Mouse (Mus musculus): ENCODE measurements around the gene Rnf2. TPM values are rescaled to one million over a fixed set of nuclear protein-coding genes. Genes with fewer than 3 reads are reported as not detected.
"Not testable (repeated sequence)": the region's sequence is repeated elsewhere in the genome, so short reads cannot be mapped to it uniquely, and the experiment has no call there.

Rnf2 gene
- polyA plus RNA-seq, 1 experiment: 33.9 TPM

GRCm38 (mm10) chr1:151492419-151492818, 8.3 kb downstream of the Rnf2 start:
- Histone ChIP-seq H3K27ac (ENCODE audit: insufficient read depth, low read length) (no peak overlapping the region), H3K4me3 (ENCODE audit: insufficient read depth, low read length) (no peak overlapping the region), H3K4me1 (ENCODE audit: control insufficient read depth, insufficient read depth, low read length) (no peaks in the 10 kb centered on the region)
- TF ChIP-seq POLR2A (IDR thresholded peaks at IDR 0.05; ENCODE audit: extremely low read depth, insufficient read depth, low read length): no peak
- TF ChIP-seq CTCF (IDR thresholded peaks at IDR 0.05; ENCODE audit: extremely low read depth, insufficient read depth, low read length): no peak

DNA sequence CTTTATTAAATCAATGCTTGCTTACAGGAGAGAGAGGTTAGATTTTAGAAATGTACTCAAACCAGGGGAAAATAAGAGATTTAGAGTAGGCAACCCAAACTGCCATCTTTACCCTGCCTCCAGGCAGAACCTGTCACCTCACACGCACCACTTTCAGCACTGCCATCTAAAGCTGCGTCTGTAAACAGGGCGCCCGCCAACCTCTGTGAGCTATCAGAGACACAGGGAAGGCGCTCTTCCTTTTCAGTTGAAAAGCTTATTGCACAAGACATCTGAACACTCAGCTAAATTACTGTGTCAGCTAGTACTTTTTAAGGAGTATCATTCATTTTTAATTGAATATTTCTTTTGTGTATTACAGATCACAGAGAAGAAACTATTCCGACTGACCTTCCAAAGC, 10.9 kb downstream of the Rnf2 start:
- Histone ChIP-seq H3K4me1 (ENCODE audit: control insufficient read depth, insufficient read depth, low read length) (no peaks in the 10 kb centered on the region), H3K4me3 (ENCODE audit: insufficient read depth, low read length) (no peak overlapping the region), H3K27ac (ENCODE audit: insufficient read depth, low read length) (no peak overlapping the region)

DNA sequence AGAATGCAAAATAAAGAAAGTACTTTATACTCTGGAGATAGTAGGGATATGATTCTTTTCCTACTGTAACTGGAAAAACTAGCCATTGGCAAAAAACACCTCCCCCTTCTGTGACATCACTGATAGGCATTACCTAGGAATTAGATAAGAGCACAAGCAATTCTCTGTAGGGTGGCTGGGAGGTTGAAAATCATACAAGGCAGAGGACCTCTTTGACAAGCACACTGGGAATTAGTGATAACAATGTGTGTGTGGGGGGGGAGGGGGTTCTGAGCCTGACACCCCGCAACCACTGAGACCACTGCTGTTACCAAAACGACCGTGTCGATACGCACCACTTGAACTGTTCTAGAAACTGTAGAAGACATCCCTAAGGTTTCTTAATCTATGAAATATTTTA, 16.0 kb downstream of the Rnf2 start:
- H3K27ac ChIP-seq (ENCODE audit: insufficient read depth, low read length): no peak overlapping the region
- no peak overlapping the region for H3K4me3 ChIP-seq (ENCODE audit: insufficient read depth, low read length)
- H3K4me1 ChIP-seq (ENCODE audit: control insufficient read depth, insufficient read depth, low read length): no peaks in the 10 kb centered on the region; the same call in 1 of the 2 replicates
- no peak for TF ChIP-seq CTCF (IDR thresholded peaks at IDR 0.05; ENCODE audit: extremely low read depth, insufficient read depth, low read length)
- TF ChIP-seq POLR2A (IDR thresholded peaks at IDR 0.05; ENCODE audit: extremely low read depth, insufficient read depth, low read length): no peak

More for the DNA sequence above, 10.9 kb downstream of the Rnf2 start:
- TF ChIP-seq POLR2A (IDR thresholded peaks at IDR 0.05; ENCODE audit: extremely low read depth, insufficient read depth, low read length): no peak
- TF ChIP-seq CTCF (IDR thresholded peaks at IDR 0.05; ENCODE audit: extremely low read depth, insufficient read depth, low read length): no peak

DNA sequence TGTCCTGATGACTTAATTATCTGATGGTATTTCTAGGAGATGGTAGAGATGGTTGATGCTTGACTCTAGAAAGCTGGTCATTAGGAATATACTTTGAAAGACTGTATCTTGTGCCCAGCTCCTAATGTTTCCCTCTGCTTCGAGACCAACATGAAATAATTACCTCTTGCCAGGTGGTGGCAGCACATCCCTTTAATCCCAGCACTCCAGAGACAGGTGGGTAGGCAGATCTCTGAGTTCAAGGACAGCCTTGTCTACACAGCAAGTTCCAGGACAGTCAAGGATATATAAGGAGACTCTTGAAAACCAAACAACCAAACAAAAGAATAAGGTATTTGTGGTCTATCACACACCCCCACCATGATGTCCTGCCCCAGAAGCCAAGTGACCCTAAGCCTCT, 17.2 kb downstream of the Rnf2 start:
- Histone ChIP-seq H3K27ac (ENCODE audit: insufficient read depth, low read length) (no peak overlapping the region), H3K4me1 (ENCODE audit: control insufficient read depth, insufficient read depth, low read length) (no peaks in the 10 kb centered on the region; the same call in none of the 2 replicates)
- TF ChIP-seq CTCF (IDR thresholded peaks at IDR 0.05; ENCODE audit: extremely low read depth, insufficient read depth, low read length): peak; percentile 47
- no peak for TF ChIP-seq POLR2A (IDR thresholded peaks at IDR 0.05; ENCODE audit: extremely low read depth, insufficient read depth, low read length)

GRCm38 (mm10) chr1:151482497-151482896, 18.3 kb downstream of the Rnf2 start:
- Histone ChIP-seq H3K4me1 (ENCODE audit: control insufficient read depth, insufficient read depth, low read length) (no peaks in the 10 kb centered on the region; the same call in none of the 2 replicates), H3K27ac (ENCODE audit: insufficient read depth, low read length) (no peak overlapping the region), H3K4me3 (ENCODE audit: insufficient read depth, low read length) (no peak overlapping the region)
- TF ChIP-seq CTCF (IDR thresholded peaks at IDR 0.05; ENCODE audit: extremely low read depth, insufficient read depth, low read length): no peak
- no peak for TF ChIP-seq POLR2A (IDR thresholded peaks at IDR 0.05; ENCODE audit: extremely low read depth, insufficient read depth, low read length)

More for the DNA sequence above, 17.2 kb downstream of the Rnf2 start:
- H3K4me3 ChIP-seq (ENCODE audit: insufficient read depth, low read length): no peak overlapping the region

DNA sequence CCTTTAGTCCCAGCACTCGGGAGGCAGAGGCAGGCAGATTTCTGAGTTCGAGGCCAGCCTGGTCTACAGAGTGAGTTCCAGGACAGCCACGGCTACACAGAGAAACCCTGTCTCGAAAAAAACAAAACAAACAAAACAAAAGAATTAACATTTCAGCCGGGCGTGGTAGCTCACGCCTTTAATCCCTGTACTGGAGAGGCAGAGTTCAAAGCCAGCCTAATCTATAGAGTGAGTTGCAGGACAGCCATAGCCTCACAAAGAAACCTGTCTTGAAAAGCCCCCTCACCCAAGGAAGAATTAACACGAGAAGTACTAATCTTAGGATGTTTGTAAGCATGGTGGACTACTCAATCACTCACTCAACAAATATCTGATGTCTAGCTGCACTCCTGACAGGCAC, 28.4 kb downstream of the Rnf2 start:
- H3K27ac ChIP-seq (ENCODE audit: insufficient read depth, low read length); H3K4me1 ChIP-seq (ENCODE audit: control insufficient read depth, insufficient read depth, low read length); H3K4me3 ChIP-seq (ENCODE audit: insufficient read depth, low read length): not testable (repeated sequence)

- Histone ChIP-seq H3K27ac (ENCODE audit: insufficient read depth, low read length) (no peak overlapping the region), H3K4me3 (ENCODE audit: insufficient read depth, low read length) (no peak overlapping the region), H3K4me1 (ENCODE audit: control insufficient read depth, insufficient read depth, low read length) (no peaks in the 10 kb centered on the region)
- TF ChIP-seq POLR2A (IDR thresholded peaks at IDR 0.05; ENCODE audit: extremely low read depth, insufficient read depth, low read length) (no peak), CTCF (IDR thresholded peaks at IDR 0.05; ENCODE audit: extremely low read depth, insufficient read depth, low read length) (no peak)
These were observed 29.3 kb downstream of the Rnf2 start for GRCm38 (mm10) chr1:151471429-151471828.

- H3K4me3 ChIP-seq (ENCODE audit: insufficient read depth, low read length): no peak overlapping the region
- H3K27ac ChIP-seq (ENCODE audit: insufficient read depth, low read length): no peak overlapping the region
- no peaks in the 10 kb centered on the region for H3K4me1 ChIP-seq (ENCODE audit: control insufficient read depth, insufficient read depth, low read length)
- no peak for TF ChIP-seq POLR2A (IDR thresholded peaks at IDR 0.05; ENCODE audit: extremely low read depth, insufficient read depth, low read length)
- TF ChIP-seq CTCF (IDR thresholded peaks at IDR 0.05; ENCODE audit: extremely low read depth, insufficient read depth, low read length): no peak
These were observed 34.2 kb downstream of the Rnf2 start for GRCm38 (mm10) chr1:151466571-151466970.

DNA sequence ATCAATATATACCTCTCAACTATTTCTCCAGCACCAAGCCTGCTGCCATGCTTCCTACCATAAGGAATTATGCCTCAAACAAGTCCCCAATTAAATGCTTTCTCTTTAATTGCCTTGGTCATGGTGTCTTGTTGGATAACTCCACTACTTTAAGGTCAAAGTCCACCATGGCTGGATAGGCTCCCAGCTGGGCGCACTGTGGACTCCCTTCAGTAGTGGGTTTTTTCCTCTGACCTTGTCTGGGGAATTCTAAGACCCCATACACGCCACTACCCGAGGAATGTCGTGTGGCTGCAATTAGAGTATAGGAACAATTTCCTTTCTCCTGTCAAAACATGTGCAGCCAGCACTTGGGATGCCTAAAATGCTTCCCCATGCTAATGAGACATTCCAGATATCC, 35.8 kb downstream of the Rnf2 start:
- no peak overlapping the region for H3K4me3 ChIP-seq (ENCODE audit: insufficient read depth, low read length)
- TF ChIP-seq CTCF (IDR thresholded peaks at IDR 0.05; ENCODE audit: extremely low read depth, insufficient read depth, low read length): no peak
- TF ChIP-seq POLR2A (IDR thresholded peaks at IDR 0.05; ENCODE audit: extremely low read depth, insufficient read depth, low read length): no peak
- H3K4me1 ChIP-seq (ENCODE audit: control insufficient read depth, insufficient read depth, low read length): no peaks in the 10 kb centered on the region
- H3K27ac ChIP-seq (ENCODE audit: insufficient read depth, low read length): no peak overlapping the region

DNA sequence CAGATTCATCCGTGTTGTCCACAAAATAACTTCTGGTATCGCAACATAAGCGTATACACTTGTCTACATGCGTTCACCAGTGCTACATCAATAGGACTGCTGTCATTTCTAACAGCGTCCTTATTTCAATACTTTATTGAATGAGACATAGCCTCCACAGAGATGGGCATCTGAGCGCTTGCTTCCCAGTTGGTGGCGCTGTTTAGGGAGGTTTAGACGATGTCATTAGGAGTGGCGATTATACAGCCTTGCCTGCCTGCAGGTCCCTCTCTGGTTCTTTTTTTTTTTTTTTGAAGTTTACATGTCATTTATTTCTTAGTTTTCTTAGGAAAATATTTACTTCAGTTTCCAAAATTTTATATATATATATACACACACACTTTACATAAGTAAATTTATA, 39.5 kb downstream of the Rnf2 start:
- TF ChIP-seq CTCF (IDR thresholded peaks at IDR 0.05; ENCODE audit: extremely low read depth, insufficient read depth, low read length) (peak; percentile 31; the same call in 1 of the 2 replicates), POLR2A (IDR thresholded peaks at IDR 0.05; ENCODE audit: extremely low read depth, insufficient read depth, low read length) (no peak)
- H3K27ac ChIP-seq (ENCODE audit: insufficient read depth, low read length): no peak overlapping the region
- H3K4me3 ChIP-seq (ENCODE audit: insufficient read depth, low read length): no peak overlapping the region
- no peaks in the 10 kb centered on the region for H3K4me1 ChIP-seq (ENCODE audit: control insufficient read depth, insufficient read depth, low read length)

- no peaks in the 10 kb centered on the region for H3K4me1 ChIP-seq (ENCODE audit: control insufficient read depth, insufficient read depth, low read length)
- no peak overlapping the region for H3K27ac ChIP-seq (ENCODE audit: insufficient read depth, low read length)
- TF ChIP-seq CTCF (IDR thresholded peaks at IDR 0.05; ENCODE audit: extremely low read depth, insufficient read depth, low read length): no peak
- no peak for TF ChIP-seq POLR2A (IDR thresholded peaks at IDR 0.05; ENCODE audit: extremely low read depth, insufficient read depth, low read length)
- no peak overlapping the region for H3K4me3 ChIP-seq (ENCODE audit: insufficient read depth, low read length)
These were observed 43.7 kb downstream of the Rnf2 start for GRCm38 (mm10) chr1:151457087-151457486.
